Mouse (Mus musculus): ENCODE data around the gene Cacna1g. TPM values are rescaled to one million over a fixed set of nuclear protein-coding genes. Genes with fewer than 3 reads are reported as not detected.
"Not testable (repeated sequence)": the region's sequence is repeated elsewhere in the genome, so short reads cannot be mapped to it uniquely, and the experiment has no call there.

Gene Cacna1g
- polyA plus RNA-seq, 1 experiment from 2014 or later: 18.4 TPM

- WGBS: 10% methylated on average over 11 of the region's 11 CpGs
- Histone ChIP-seq H3K36me3 (ENCODE audit: control insufficient read depth, insufficient read depth, low read length) (peaks cover 10% of the 10 kb centered on the region; the same call in 1 of the 2 replicates), H3K9me3 (replicated peaks; ENCODE audit: control insufficient read depth, low read length, poor library complexity, severe bottlenecking) (no peaks in the 10 kb centered on the region), H3K4me3 (ENCODE audit: low read depth, low read length) (no peak overlapping the region), H3K4me2 (ENCODE audit: low read length) (no peak overlapping the region), H3K27ac (ENCODE audit: low read length) (peak overlapping the region; percentile 85), H3K27me3 (ENCODE audit: control insufficient read depth, insufficient read depth, low read depth, low read length) (no peaks in the 10 kb centered on the region), H3K9ac (ENCODE audit: low read depth, low read length) (peak overlapping the region; percentile 40; the same call in 1 of the 2 replicates), H3K4me1 (ENCODE audit: control insufficient read depth, insufficient read depth, low read length) (peaks cover 24% of the 10 kb centered on the region)
- peak; percentile 44 for ATAC-seq
Measured at GRCm38 (mm10) chr11:94407803-94408321, 66.1 kb downstream of the Cacna1g start.

DNA sequence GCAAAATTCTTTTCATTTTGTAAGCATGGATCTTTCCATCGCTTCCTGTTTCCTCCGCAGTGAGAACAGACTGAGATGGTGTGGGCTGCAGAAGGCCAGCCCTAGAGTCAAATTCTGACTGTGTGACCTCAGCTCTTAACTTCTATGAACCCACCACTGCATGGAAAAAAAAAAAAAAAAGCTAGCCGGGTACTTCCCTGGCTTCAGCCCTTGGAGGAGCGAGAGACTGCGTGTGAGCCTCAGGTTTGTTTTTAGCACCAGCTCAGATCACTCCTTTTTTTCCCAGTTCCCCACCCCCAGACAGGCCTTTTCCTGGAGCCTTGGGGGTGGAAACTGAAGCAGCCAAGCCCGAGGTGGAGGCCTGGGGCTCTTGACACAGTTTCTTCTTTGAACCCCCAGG, 68.7 kb downstream of the Cacna1g start:
- 71% methylated on average over 6 of the region's 6 CpGs for WGBS
- no peaks in the 10 kb centered on the region for H3K9me3 ChIP-seq (replicated peaks; ENCODE audit: control insufficient read depth, low read length, poor library complexity, severe bottlenecking)
- ATAC-seq: no peak
- H3K4me3 ChIP-seq (ENCODE audit: low read depth, low read length): no peak overlapping the region
- no peaks in the 10 kb centered on the region for H3K27me3 ChIP-seq (ENCODE audit: control insufficient read depth, insufficient read depth, low read depth, low read length)
- H3K4me2 ChIP-seq (ENCODE audit: low read length): no peak overlapping the region
- no peak overlapping the region for H3K27ac ChIP-seq (ENCODE audit: low read length)
- H3K36me3 ChIP-seq (ENCODE audit: control insufficient read depth, insufficient read depth, low read length): peaks cover 8% of the 10 kb centered on the region; the same call in 1 of the 2 replicates
- H3K9ac ChIP-seq (ENCODE audit: low read depth, low read length): no peak overlapping the region
- peaks cover 24% of the 10 kb centered on the region for H3K4me1 ChIP-seq (ENCODE audit: control insufficient read depth, insufficient read depth, low read length)

GRCm38 (mm10) chr11:94404641-94405260, 69.2 kb downstream of the Cacna1g start:
- Histone ChIP-seq H3K27ac (ENCODE audit: low read length) (no peak overlapping the region), H3K4me2 (ENCODE audit: low read length) (no peak overlapping the region), H3K27me3 (ENCODE audit: control insufficient read depth, insufficient read depth, low read depth, low read length) (no peaks in the 10 kb centered on the region), H3K4me3 (ENCODE audit: low read depth, low read length) (no peak overlapping the region), H3K36me3 (ENCODE audit: control insufficient read depth, insufficient read depth, low read length) (peaks cover 6% of the 10 kb centered on the region; the same call in 1 of the 2 replicates), H3K4me1 (ENCODE audit: control insufficient read depth, insufficient read depth, low read length) (peaks cover 24% of the 10 kb centered on the region), H3K9ac (ENCODE audit: low read depth, low read length) (no peak overlapping the region), H3K9me3 (replicated peaks; ENCODE audit: control insufficient read depth, low read length, poor library complexity, severe bottlenecking) (no peaks in the 10 kb centered on the region)
- 28% methylated on average over 11 of the region's 11 CpGs for WGBS
- ATAC-seq: no peak

DNA sequence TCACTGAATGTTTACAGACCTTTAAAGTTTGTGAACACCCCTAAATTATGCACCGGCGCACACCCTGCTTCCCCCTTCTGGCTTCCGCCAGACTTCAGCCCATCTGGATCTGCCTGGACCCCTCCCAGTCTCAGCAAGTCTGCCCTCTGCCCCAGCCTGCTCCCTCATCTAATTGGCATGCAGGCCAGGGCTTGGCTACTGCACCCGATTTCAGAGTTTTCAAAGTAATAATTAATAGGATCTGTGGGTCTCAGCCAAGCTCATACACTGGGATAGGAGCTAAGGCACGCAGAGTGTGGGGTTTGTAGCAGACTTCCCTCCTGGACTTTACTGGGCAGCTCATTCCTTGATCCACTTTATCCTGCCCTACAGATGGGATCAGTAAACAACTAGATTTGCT, 69.8 kb downstream of the Cacna1g start:
- Histone ChIP-seq H3K9ac (ENCODE audit: low read depth, low read length) (no peak overlapping the region), H3K4me2 (ENCODE audit: low read length) (no peak overlapping the region), H3K4me1 (ENCODE audit: control insufficient read depth, insufficient read depth, low read length) (peaks cover 24% of the 10 kb centered on the region), H3K4me3 (ENCODE audit: low read depth, low read length) (no peak overlapping the region), H3K36me3 (ENCODE audit: control insufficient read depth, insufficient read depth, low read length) (peaks cover 1% of the 10 kb centered on the region; the same call in 1 of the 2 replicates), H3K27ac (ENCODE audit: low read length) (no peak overlapping the region), H3K9me3 (replicated peaks; ENCODE audit: control insufficient read depth, low read length, poor library complexity, severe bottlenecking) (no peaks in the 10 kb centered on the region), H3K27me3 (ENCODE audit: control insufficient read depth, insufficient read depth, low read depth, low read length) (no peaks in the 10 kb centered on the region)
- 60% methylated on average over 5 of the region's 5 CpGs for WGBS
- no peak for ATAC-seq

DNA sequence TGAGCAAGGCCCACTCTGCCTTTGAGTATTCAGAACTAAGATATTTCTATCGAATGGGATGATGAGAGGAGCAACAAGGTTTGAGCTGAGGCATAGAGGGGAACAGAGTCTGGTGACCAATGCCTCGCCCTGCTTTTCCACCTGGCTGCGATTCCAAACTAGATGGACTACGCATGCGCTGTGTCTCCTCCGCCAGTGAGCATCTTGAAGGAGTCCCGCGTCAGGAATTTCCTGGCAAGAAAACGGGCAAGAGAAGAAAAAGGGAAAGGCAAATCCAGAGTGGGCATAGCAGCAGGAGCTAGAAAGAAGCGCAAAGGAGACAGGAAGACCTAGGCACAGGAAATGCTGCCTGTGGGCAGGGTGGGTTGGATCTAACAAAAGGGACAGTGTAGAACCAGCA, 70.2 kb downstream of the Cacna1g start:
- WGBS: 85% methylated on average over 10 of the region's 10 CpGs
- no peak overlapping the region for H3K4me2 ChIP-seq (ENCODE audit: low read length)
- H3K27me3 ChIP-seq (ENCODE audit: control insufficient read depth, insufficient read depth, low read depth, low read length): no peaks in the 10 kb centered on the region
- no peak overlapping the region for H3K27ac ChIP-seq (ENCODE audit: low read length)
- H3K9me3 ChIP-seq (replicated peaks; ENCODE audit: control insufficient read depth, low read length, poor library complexity, severe bottlenecking): no peaks in the 10 kb centered on the region
- no peak for ATAC-seq
- H3K36me3 ChIP-seq (ENCODE audit: control insufficient read depth, insufficient read depth, low read length): no peaks in the 10 kb centered on the region
- no peak overlapping the region for H3K4me3 ChIP-seq (ENCODE audit: low read depth, low read length)
- no peak overlapping the region for H3K9ac ChIP-seq (ENCODE audit: low read depth, low read length)
- peaks cover 24% of the 10 kb centered on the region for H3K4me1 ChIP-seq (ENCODE audit: control insufficient read depth, insufficient read depth, low read length)

GRCm38 (mm10) chr11:94402731-94403130, 71.3 kb downstream of the Cacna1g start:
- Histone ChIP-seq H3K4me2 (ENCODE audit: low read length) (no peak overlapping the region), H3K9ac (ENCODE audit: low read depth, low read length) (no peak overlapping the region), H3K27me3 (ENCODE audit: control insufficient read depth, insufficient read depth, low read depth, low read length) (no peaks in the 10 kb centered on the region), H3K36me3 (ENCODE audit: control insufficient read depth, insufficient read depth, low read length) (no peaks in the 10 kb centered on the region), H3K4me3 (ENCODE audit: low read depth, low read length) (no peak overlapping the region), H3K27ac (ENCODE audit: low read length) (no peak overlapping the region), H3K4me1 (ENCODE audit: control insufficient read depth, insufficient read depth, low read length) (peaks cover 18% of the 10 kb centered on the region), H3K9me3 (replicated peaks; ENCODE audit: control insufficient read depth, low read length, poor library complexity, severe bottlenecking) (no peaks in the 10 kb centered on the region)
- 87% methylated on average over 5 of the region's 5 CpGs for WGBS
- no peak for ATAC-seq

DNA sequence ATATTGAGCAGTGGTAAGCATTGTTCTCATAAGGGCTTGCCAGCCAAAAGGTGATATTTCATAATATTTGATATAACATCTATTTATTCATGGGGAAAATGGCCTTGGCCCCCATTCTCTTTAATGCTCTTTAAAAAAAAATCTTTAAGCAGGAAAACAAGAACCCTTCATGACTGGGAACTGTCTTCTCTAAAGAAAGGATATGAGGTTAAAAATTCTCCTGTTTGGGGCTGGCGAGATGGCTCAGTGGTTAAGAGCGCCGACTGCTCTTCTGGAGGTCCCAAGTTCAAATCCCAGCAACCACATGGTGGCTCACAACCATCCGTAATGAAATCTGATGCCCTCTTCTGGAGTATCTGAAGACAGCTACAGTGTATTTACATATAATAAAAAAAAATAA, 72.0 kb downstream of the Cacna1g start:
- H3K36me3 ChIP-seq (ENCODE audit: control insufficient read depth, insufficient read depth, low read length); H3K4me2 ChIP-seq (ENCODE audit: low read length); H3K27ac ChIP-seq (ENCODE audit: low read length); H3K27me3 ChIP-seq (ENCODE audit: control insufficient read depth, insufficient read depth, low read depth, low read length); ATAC-seq; H3K9me3 ChIP-seq (replicated peaks; ENCODE audit: control insufficient read depth, low read length, poor library complexity, severe bottlenecking); H3K4me3 ChIP-seq (ENCODE audit: low read depth, low read length); H3K9ac ChIP-seq (ENCODE audit: low read depth, low read length): not testable (repeated sequence)
- 86% methylated on average over 4 of the region's 4 CpGs for WGBS
- H3K4me1 ChIP-seq (ENCODE audit: control insufficient read depth, insufficient read depth, low read length): peaks cover 11% of the 10 kb centered on the region

DNA sequence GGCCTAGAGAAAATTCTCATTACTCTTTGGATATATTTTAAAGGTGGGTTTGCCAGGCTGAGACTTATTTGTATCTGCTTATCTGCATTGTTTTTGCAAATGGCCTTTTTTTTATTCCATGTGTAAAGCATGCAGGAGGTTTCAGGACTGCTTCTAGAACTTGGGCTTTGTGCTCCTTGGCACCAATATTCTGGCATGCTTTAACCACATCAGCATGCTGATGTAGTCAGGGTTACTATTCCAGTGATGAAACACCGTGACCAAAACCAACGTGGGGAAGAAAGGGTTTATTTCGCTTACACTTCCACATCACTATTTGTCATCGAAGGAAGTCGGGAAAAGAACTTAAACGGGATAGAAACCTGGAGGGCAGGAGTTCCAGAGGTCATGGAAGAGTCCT, 73.0 kb downstream of the Cacna1g start:
- ATAC-seq: no peak
- H3K4me3 ChIP-seq (ENCODE audit: low read depth, low read length): no peak overlapping the region
- H3K4me1 ChIP-seq (ENCODE audit: control insufficient read depth, insufficient read depth, low read length): 0 out of 2 replicates have a peak, but pooled peaks cover 4% of the 10 kb centered on the region
- H3K9me3 ChIP-seq (replicated peaks; ENCODE audit: control insufficient read depth, low read length, poor library complexity, severe bottlenecking): no peaks in the 10 kb centered on the region
- no peaks in the 10 kb centered on the region for H3K36me3 ChIP-seq (ENCODE audit: control insufficient read depth, insufficient read depth, low read length)
- H3K27me3 ChIP-seq (ENCODE audit: control insufficient read depth, insufficient read depth, low read depth, low read length): no peaks in the 10 kb centered on the region
- 65% methylated on average over 6 of the region's 6 CpGs for WGBS
- H3K4me2 ChIP-seq (ENCODE audit: low read length): no peak overlapping the region
- no peak overlapping the region for H3K27ac ChIP-seq (ENCODE audit: low read length)
- H3K9ac ChIP-seq (ENCODE audit: low read depth, low read length): no peak overlapping the region

- H3K9me3 ChIP-seq (replicated peaks; ENCODE audit: control insufficient read depth, low read length, poor library complexity, severe bottlenecking): no peaks in the 10 kb centered on the region
- 88% methylated on average over 7 of the region's 7 CpGs for WGBS
- no peak for ATAC-seq
- H3K27ac ChIP-seq (ENCODE audit: low read length): no peak overlapping the region
- H3K27me3 ChIP-seq (ENCODE audit: control insufficient read depth, insufficient read depth, low read depth, low read length): 0 out of 2 replicates have a peak, but pooled peaks cover 3% of the 10 kb centered on the region
- H3K4me2 ChIP-seq (ENCODE audit: low read length): no peak overlapping the region
- no peaks in the 10 kb centered on the region for H3K4me1 ChIP-seq (ENCODE audit: control insufficient read depth, insufficient read depth, low read length)
- no peak overlapping the region for H3K9ac ChIP-seq (ENCODE audit: low read depth, low read length)
- no peaks in the 10 kb centered on the region for H3K36me3 ChIP-seq (ENCODE audit: control insufficient read depth, insufficient read depth, low read length)
- H3K4me3 ChIP-seq (ENCODE audit: low read depth, low read length): no peak overlapping the region
Measured at GRCm38 (mm10) chr11:94394107-94394506, 79.9 kb downstream of the Cacna1g start.

Measured in midbrain, embryonic 16.5 days (tissue).